Mouse (Mus musculus): ENCODE data around the gene Dhx29. TPM values are rescaled to one million over a fixed set of nuclear protein-coding genes. Genes with fewer than 3 reads are reported as not detected.

Dhx29 gene
- total and polyA plus RNA-seq, 3 experiments: 13.0 to 25.1 (median 21.1) TPM

- Histone ChIP-seq H3K79me2 (replicated peaks; ENCODE audit: control insufficient read depth, extremely low read depth, insufficient read depth, poor library complexity, severe bottlenecking) (peaks cover 53% of the 10 kb centered on the region), H3K9ac (ENCODE audit: insufficient read depth, low read depth) (peak overlapping the region; percentile 99; the same call in 1 of the 2 replicates), H3K4me3 (replicated peaks in 1 of 3; ENCODE audit: low read depth in 2 of 3, low read length in 2 of 3, poor library complexity in 1 of 3) (peak overlapping the region; percentile 77 to 100 (median 96)), H3K27ac (ENCODE audit: insufficient read depth, low read depth) (no peak overlapping the region), H3K9me3 (replicated peaks; ENCODE audit: low read length) (no peaks in the 10 kb centered on the region), H3K4me2 (ENCODE audit: insufficient read depth, low read depth, poor library complexity, severe bottlenecking) (peak overlapping the region; percentile 98), H3K36me3 (replicated peaks in 1 of 2; ENCODE audit: control insufficient read depth in 1 of 2, insufficient read depth in 1 of 2, low read length in 1 of 2) (peaks cover 12 to 38% of the 10 kb centered on the region in 2 experiments), H3K27me3 (replicated peaks) (no peaks in the 10 kb centered on the region), H3K4me1 (ENCODE audit: control insufficient read depth in 1 of 2, insufficient read depth in 2 of 2) (peaks cover 7 to 28% of the 10 kb centered on the region in 2 experiments)
- in situ Hi-C loops (cut with MboI; ENCODE audit: low pct_ligation_motif_present, low pct_unique_long_range_greater_than_20kb, low sequenced_read_pairs) (no loop called here), dilution Hi-C loops (cut with MboI; ENCODE audit: extremely low pct_ligation_motif_present, extremely low pct_unique_long_range_greater_than_20kb, low sequenced_read_pairs) (no loop called here)
- TF ChIP-seq NRF1 (IDR thresholded peaks at IDR 0.05; ENCODE audit: low read depth, low read length) (no peak), NELFE (IDR thresholded peaks at IDR 0.05; ENCODE audit: low read depth, low read length) (no peak), MXI1 (IDR thresholded peaks at IDR 0.05; ENCODE audit: low read depth, low read length) (no peak; the same call in 1 of the 2 replicates), BHLHE40 (IDR thresholded peaks at IDR 0.05; ENCODE audit: low read depth, low read length) (peak; percentile 67), TBP (conservative IDR thresholded peaks at IDR 0.05; ENCODE audit: low read depth, low read length) (no peak), E2F4 (IDR thresholded peaks at IDR 0.05; ENCODE audit: insufficient replicate concordance, low read depth, low read length) (no peak), JUND (conservative IDR thresholded peaks at IDR 0.05; ENCODE audit: low read depth, low read length) (no peak), SIN3A (IDR thresholded peaks at IDR 0.05; ENCODE audit: low read length) (peak; percentile 28; the same call in 1 of the 2 replicates)
- peak; percentile 13 for DNase-seq (ENCODE audit: extremely low read depth)
Observed at GRCm38 (mm10) chr13:112925976-112926375, 1.3 kb upstream of the Dhx29 start.

- peak overlapping the region; percentile 77 to 100 (median 96) for H3K4me3 ChIP-seq (replicated peaks in 1 of 3; ENCODE audit: low read depth in 2 of 3, low read length in 2 of 3, poor library complexity in 1 of 3)
- peaks cover 14 to 38% of the 10 kb centered on the region in 2 experiments for H3K36me3 ChIP-seq (replicated peaks in 1 of 2; ENCODE audit: control insufficient read depth in 1 of 2, insufficient read depth in 1 of 2, low read length in 1 of 2)
- dilution Hi-C loops (cut with MboI; ENCODE audit: extremely low pct_ligation_motif_present, extremely low pct_unique_long_range_greater_than_20kb, low sequenced_read_pairs) (no loop called here), in situ Hi-C loops (cut with MboI; ENCODE audit: low pct_ligation_motif_present, low pct_unique_long_range_greater_than_20kb, low sequenced_read_pairs) (no loop called here)
- no peaks in the 10 kb centered on the region for H3K27me3 ChIP-seq (replicated peaks)
- H3K79me2 ChIP-seq (replicated peaks; ENCODE audit: control insufficient read depth, extremely low read depth, insufficient read depth, poor library complexity, severe bottlenecking): peaks cover 53% of the 10 kb centered on the region
- peak overlapping the region; percentile 12; the same call in 1 of the 2 replicates for H3K27ac ChIP-seq (ENCODE audit: insufficient read depth, low read depth)
- no peaks in the 10 kb centered on the region for H3K9me3 ChIP-seq (replicated peaks; ENCODE audit: low read length)
- H3K9ac ChIP-seq (ENCODE audit: insufficient read depth, low read depth): peak overlapping the region; percentile 99
- peaks cover 7 to 28% of the 10 kb centered on the region in 2 experiments for H3K4me1 ChIP-seq (ENCODE audit: control insufficient read depth in 1 of 2, insufficient read depth in 2 of 2)
- H3K4me2 ChIP-seq (ENCODE audit: insufficient read depth, low read depth, poor library complexity, severe bottlenecking): no peak overlapping the region
- peak; percentile 44 for DNase-seq (ENCODE audit: extremely low read depth)
- TF ChIP-seq MEF2A (IDR thresholded peaks at IDR 0.05; ENCODE audit: borderline replicate concordance, low read depth, low read length) (no peak), CHD1 (IDR thresholded peaks at IDR 0.05; ENCODE audit: low read depth, low read length) (0 out of 2 replicates have a peak, but pooled peaks have one; percentile 14), CTCF (conservative IDR thresholded peaks at IDR 0.05 in 1 of 2, IDR thresholded peaks at IDR 0.05 in 1 of 2; ENCODE audit: low read depth in 2 of 2, low read length in 2 of 2) (no peak), ETS1 (conservative IDR thresholded peaks at IDR 0.05; ENCODE audit: low read depth, low read length) (no peak), ZKSCAN1 (IDR thresholded peaks at IDR 0.05; ENCODE audit: borderline replicate concordance, low read depth, low read length) (no peak), ZMIZ1 (IDR thresholded peaks at IDR 0.05; ENCODE audit: low read depth, low read length) (no peak)
Observed at GRCm38 (mm10) chr13:112926796-112927195, 458 bp upstream of the Dhx29 start.

Data from CH12.LX (cell line).